Mouse (Mus musculus): ENCODE results near the gene Tmem119.

The Tmem119 gene

GRCm38 (mm10) chr5:113800280-113800679 lies at the start of gene Tmem119:
Gene Tmem119, minus strand, starts transcription at chr5:113800516.
- peak in 1 of 2 experiments; percentile 36 for DNase-seq (ENCODE audit: low spot score in 2 of 2)

- DNase-seq (ENCODE audit: low spot score in 2 of 2) = no peak
Measured at GRCm38 (mm10) chr5:113847636-113848035, 47.3 kb upstream of the Tmem119 start.

GRCm38 (mm10) chr5:113846656-113847055 lies 46.3 kb upstream of the Tmem119 start:
- DNase-seq (ENCODE audit: low spot score in 2 of 2) = no peak

- no peak for DNase-seq (ENCODE audit: low spot score in 2 of 2)
Measured at GRCm38 (mm10) chr5:113845627-113846026, 45.3 kb upstream of the Tmem119 start.

- peak in 1 of 2 experiments; percentile 56 for DNase-seq (ENCODE audit: low spot score in 2 of 2)
Measured at GRCm38 (mm10) chr5:113844721-113845120, 44.4 kb upstream of the Tmem119 start.

GRCm38 (mm10) chr5:113844106-113844505 lies 43.8 kb upstream of the Tmem119 start:
- no peak for DNase-seq (ENCODE audit: low spot score in 2 of 2)

GRCm38 (mm10) chr5:113842906-113843305 lies 42.6 kb upstream of the Tmem119 start:
- no peak for DNase-seq (ENCODE audit: low spot score in 2 of 2)

- no peak for DNase-seq (ENCODE audit: low spot score in 2 of 2)
Measured at GRCm38 (mm10) chr5:113842244-113842643, 41.9 kb upstream of the Tmem119 start.

GRCm38 (mm10) chr5:113841243-113842225 lies 41.2 kb upstream of the Tmem119 start:
- no peak for DNase-seq (ENCODE audit: low spot score in 2 of 2)

GRCm38 (mm10) chr5:113840443-113840842 lies 40.1 kb upstream of the Tmem119 start:
- no peak for DNase-seq (ENCODE audit: low spot score in 2 of 2)

- no peak for DNase-seq (ENCODE audit: low spot score in 2 of 2)
Measured at GRCm38 (mm10) chr5:113836961-113837360, 36.6 kb upstream of the Tmem119 start.

GRCm38 (mm10) chr5:113833316-113833947 lies 33.1 kb upstream of the Tmem119 start:
- no peak for DNase-seq (ENCODE audit: low spot score in 2 of 2)

GRCm38 (mm10) chr5:113832490-113832901 lies 32.2 kb upstream of the Tmem119 start, which contains the start of gene Selplg:
Gene Selplg, minus strand, starts transcription at chr5:113832644.
- DNase-seq (ENCODE audit: low spot score in 2 of 2) = no peak

- DNase-seq (ENCODE audit: low spot score in 2 of 2) = no peak
Measured at GRCm38 (mm10) chr5:113831741-113832140, 31.4 kb upstream of the Tmem119 start.

- no peak for DNase-seq (ENCODE audit: low spot score in 2 of 2)
Measured at GRCm38 (mm10) chr5:113830796-113831195, 30.5 kb upstream of the Tmem119 start.

GRCm38 (mm10) chr5:113830292-113830643 lies 30.0 kb upstream of the Tmem119 start:
- DNase-seq (ENCODE audit: low spot score in 2 of 2) = no peak

GRCm38 (mm10) chr5:113829566-113830291 lies 29.4 kb upstream of the Tmem119 start:
- DNase-seq (ENCODE audit: low spot score in 2 of 2) = no peak

- DNase-seq (ENCODE audit: low spot score in 2 of 2) = no peak
Measured at GRCm38 (mm10) chr5:113828481-113828880, 28.2 kb upstream of the Tmem119 start.

- DNase-seq (ENCODE audit: low spot score in 2 of 2) = no peak
Measured at GRCm38 (mm10) chr5:113827991-113828411, 27.7 kb upstream of the Tmem119 start.

- no peak for DNase-seq (ENCODE audit: low spot score in 2 of 2)
Measured at GRCm38 (mm10) chr5:113826619-113827018, 26.3 kb upstream of the Tmem119 start.

- DNase-seq (ENCODE audit: low spot score in 2 of 2) = no peak
Measured at GRCm38 (mm10) chr5:113825558-113825957, 25.2 kb upstream of the Tmem119 start.

GRCm38 (mm10) chr5:113824228-113824627 lies 23.9 kb upstream of the Tmem119 start:
- no peak for DNase-seq (ENCODE audit: low spot score in 2 of 2)

Measured in cerebellum, postnatal 4 days (tissue).